Mouse (Mus musculus) forebrain, postnatal 0 days (tissue): ENCODE measurements around the gene Gpr146. TPM values are rescaled to one million over a fixed set of nuclear protein-coding genes. Genes with fewer than 3 reads are reported as not detected.

ENCODE experiments used
- ATAC-seq: fragments of 200-750 bp; cut with Nextera tagmentation; 2 replicates; pipeline ENCODE4 v1.8.0; 2017; ENCODE audit warnings: mild to moderate bottlenecking, moderate library complexity
- DNase-seq: peaks from one replicate; pipeline ENCODE4 v3.0.0-alpha.2; 2015
- H3K27ac ChIP-seq: fragments of 300-500 bp; sonication (generic); 2 replicates; pipeline ENCODE4 v1.5.1; 2014; ENCODE audit warnings: low read depth, mild to moderate bottlenecking, antibody characterized with exemption, low read length, moderate library complexity, mixed read lengths
- H3K27me3 ChIP-seq: fragments of 300-500 bp; sonication (generic); 2 replicates; pipeline ENCODE4 v1.6.1; 2014; ENCODE audit warnings: mild to moderate bottlenecking, low read length, mixed read lengths; ENCODE audit not compliant: insufficient read depth
- H3K36me3 ChIP-seq: fragments of 300-500 bp; sonication (generic); 2 replicates; pipeline ENCODE4 v1.6.1; 2014; ENCODE audit warnings: mild to moderate bottlenecking, moderate library complexity; ENCODE audit not compliant: insufficient read depth
- H3K4me1 ChIP-seq: fragments of 300-500 bp; sonication (generic); 2 replicates; pipeline ENCODE4 v1.6.1; 2014; ENCODE audit warnings: antibody characterized with exemption; ENCODE audit not compliant: insufficient read depth
- H3K4me2 ChIP-seq: fragments of 300-500 bp; sonication (generic); 2 replicates; pipeline ENCODE4 v1.6.1; 2014; ENCODE audit warnings: low read depth, mild to moderate bottlenecking, moderate library complexity
- H3K4me3 ChIP-seq: fragments of 300-500 bp; sonication (generic); 2 replicates; pipeline ENCODE4 v1.5.1; 2014; ENCODE audit warnings: low read depth, low read length, mixed read lengths
- H3K9ac ChIP-seq: fragments of 300-500 bp; sonication (generic); 2 replicates; pipeline ENCODE4 v1.6.1; 2014; ENCODE audit warnings: mild to moderate bottlenecking
- H3K9me3 ChIP-seq: fragments of 300-500 bp; sonication (generic); 2 replicates; pipeline ENCODE4 v1.6.1; 2016; ENCODE audit warnings: low read length
- CTCF ChIP-seq: sonication (generic); IDR thresholded peaks from 2 replicates; pipeline ENCODE4 v1.5.1; 2016; ENCODE audit warnings: antibody characterized with exemption, control low read depth, low read depth
- WGBS: fragments of 180-500 bp; shearing (Covaris S2); extraction: QIAGEN DNeasy Blood & Tissue Kit; methylation state at CpG from one replicate; pipeline ENCODE4 v1.1.7; 2014; 5-methylcytosine and 5-hydroxymethylcytosine counted together
- polyA plus RNA-seq: library from polyadenylated mRNA; unstranded; fragments of >200 nt; fragmentation: Nextera tagmentation; extraction: Ambion mirVana; gene quantifications from 2 replicates; pipeline ENCODE4 v1.2.1, GENCODE M21; 2015
- total RNA-seq: library from RNA; depleted of rRNA; stranded (reverse); fragments of >200 nt; gene quantifications from 2 replicates; pipeline ENCODE4 v1.2.3, GENCODE M21; 2014

Gpr146 gene
- total and polyA plus RNA-seq, 2 experiments from 2014 or later = 2.8 to 3.2 TPM

DNA sequence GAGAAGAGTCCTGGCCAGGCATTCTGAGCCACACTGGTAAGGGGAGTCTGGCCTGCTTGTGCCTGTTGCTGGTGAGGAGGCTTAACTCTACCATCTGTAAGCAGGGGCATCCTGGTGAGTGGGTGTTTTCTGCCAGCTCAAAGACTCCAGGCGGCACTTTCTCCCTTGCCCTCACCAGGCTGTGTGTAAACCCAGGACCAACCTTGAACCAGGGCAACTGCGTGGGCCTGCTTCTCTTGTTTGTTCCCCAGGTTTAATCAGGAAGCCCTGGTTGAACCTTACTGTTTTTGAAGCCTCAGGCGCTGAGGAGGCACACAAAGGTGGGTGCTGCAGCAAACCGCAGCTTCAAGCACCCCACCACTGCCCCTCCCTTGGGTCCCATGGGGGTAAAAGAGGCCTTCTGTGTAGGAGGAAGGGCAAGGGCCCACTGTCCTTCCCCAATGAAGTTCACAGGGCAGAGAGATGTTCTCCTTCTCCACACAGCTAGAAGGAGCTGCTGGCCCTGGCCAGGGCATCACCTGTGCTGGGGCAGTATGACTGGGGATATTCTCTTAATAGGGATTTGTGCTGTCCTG lies 9.5 kb upstream of the Gpr146 start:
- H3K4me2 ChIP-seq = no peak overlapping the region
- peaks cover 5% of the 10 kb centered on the region for H3K36me3 ChIP-seq
- TF ChIP-seq CTCF = no peak
- H3K9ac ChIP-seq = no peak overlapping the region
- WGBS = 91% methylated on average over 4 of the region's 4 CpGs
- no peak overlapping the region for H3K27ac ChIP-seq
- DNase-seq = no peak
- no peak overlapping the region for H3K4me3 ChIP-seq
- H3K4me1 ChIP-seq = 0 out of 2 replicates have a peak, but pooled peaks cover 5% of the 10 kb centered on the region
- no peaks in the 10 kb centered on the region for H3K9me3 ChIP-seq
- no peaks in the 10 kb centered on the region for H3K27me3 ChIP-seq
- no peak for ATAC-seq

- no peaks in the 10 kb centered on the region for H3K9me3 ChIP-seq
- 82% methylated on average over 11 of the region's 11 CpGs for WGBS
- ATAC-seq (no peak), DNase-seq (no peak)
- no peak for TF ChIP-seq CTCF
- no peak overlapping the region for H3K27ac ChIP-seq
- H3K36me3 ChIP-seq = peaks cover under 1% of the 10 kb centered on the region; the same call in 1 of the 2 replicates
- H3K4me1 ChIP-seq = 0 out of 2 replicates have a peak, but pooled peaks cover 5% of the 10 kb centered on the region
- no peak overlapping the region for H3K4me3 ChIP-seq
- no peak overlapping the region for H3K4me2 ChIP-seq
- H3K9ac ChIP-seq = no peak overlapping the region
- H3K27me3 ChIP-seq = no peaks in the 10 kb centered on the region
Measured at GRCm38 (mm10) chr5:139368638-139369320, 8.7 kb upstream of the Gpr146 start.

DNA sequence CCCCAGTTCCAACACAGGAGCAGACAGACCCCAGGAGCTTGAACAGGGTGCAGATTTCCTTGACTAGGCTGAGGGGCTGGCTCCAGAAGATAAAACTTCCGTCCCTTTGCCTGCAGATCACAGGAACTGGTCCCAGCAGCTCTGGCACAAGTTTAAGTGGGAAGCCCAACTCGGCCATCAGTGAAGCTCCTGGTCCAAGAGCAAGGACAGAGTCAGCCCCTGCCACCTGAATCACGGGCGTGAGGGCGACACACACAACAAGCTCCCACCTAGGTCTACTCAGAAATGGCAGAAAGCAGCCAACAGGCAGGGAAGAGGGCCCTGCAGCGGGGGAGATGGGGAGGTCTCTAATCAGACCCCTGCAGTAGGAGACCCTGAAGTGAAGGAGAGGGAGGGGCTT lies 7.2 kb upstream of the Gpr146 start:
- Histone ChIP-seq H3K4me1 (0 out of 2 replicates have a peak, but pooled peaks cover 5% of the 10 kb centered on the region), H3K27ac (no peak overlapping the region), H3K36me3 (no peaks in the 10 kb centered on the region), H3K27me3 (no peaks in the 10 kb centered on the region), H3K4me2 (no peak overlapping the region), H3K9me3 (no peaks in the 10 kb centered on the region), H3K9ac (no peak overlapping the region), H3K4me3 (no peak overlapping the region)
- no peak for TF ChIP-seq CTCF
- no peak for DNase-seq
- no peak for ATAC-seq
- 83% methylated on average over 6 of the region's 6 CpGs for WGBS

DNA sequence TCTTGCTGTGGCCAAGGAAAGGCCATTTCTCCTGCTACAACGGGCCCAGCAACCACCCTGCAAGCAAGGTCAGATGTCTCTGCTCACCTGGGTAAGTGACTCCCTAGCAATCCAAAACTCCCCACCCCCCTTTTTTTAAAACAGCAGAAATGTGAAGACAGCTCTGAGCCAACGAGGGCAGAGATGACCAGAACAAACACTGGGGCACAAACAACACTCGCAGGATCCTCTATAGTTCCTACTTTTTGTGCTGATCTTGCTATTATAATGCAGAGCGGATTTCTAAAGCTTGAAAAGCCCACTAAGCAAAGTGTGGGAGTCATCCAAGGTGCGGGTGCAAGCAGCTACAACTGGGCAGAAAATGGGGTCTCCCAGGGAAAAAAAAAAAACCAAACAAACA lies 6.4 kb upstream of the Gpr146 start:
- ATAC-seq = no peak
- H3K4me2 ChIP-seq = peak overlapping the region; percentile 92
- H3K36me3 ChIP-seq = no peaks in the 10 kb centered on the region
- 0 out of 2 replicates have a peak overlapping the region, but pooled peaks have one; percentile 96 for H3K9ac ChIP-seq
- H3K27me3 ChIP-seq = no peaks in the 10 kb centered on the region
- H3K9me3 ChIP-seq = no peaks in the 10 kb centered on the region
- no peak for TF ChIP-seq CTCF
- H3K4me3 ChIP-seq = no peak overlapping the region; the same call in 1 of the 2 replicates
- 0 out of 2 replicates have a peak, but pooled peaks cover 5% of the 10 kb centered on the region for H3K4me1 ChIP-seq
- DNase-seq = no peak
- H3K27ac ChIP-seq = no peak overlapping the region; the same call in 1 of the 2 replicates
- WGBS = 56% methylated on average over 5 of the region's 5 CpGs

GRCm38 (mm10) chr5:139371631-139372401 lies 5.7 kb upstream of the Gpr146 start:
- peak; percentile 98 for ATAC-seq
- H3K4me2 ChIP-seq = peak overlapping the region; percentile 92
- H3K27me3 ChIP-seq = no peaks in the 10 kb centered on the region
- H3K36me3 ChIP-seq = no peaks in the 10 kb centered on the region
- no peaks in the 10 kb centered on the region for H3K9me3 ChIP-seq
- H3K27ac ChIP-seq = peak overlapping the region; percentile 85
- WGBS = 4% methylated on average over 39 of the region's 39 CpGs
- H3K4me1 ChIP-seq = 0 out of 2 replicates have a peak, but pooled peaks cover 5% of the 10 kb centered on the region
- DNase-seq = peak; percentile 94
- peak overlapping the region; percentile 73 for H3K4me3 ChIP-seq
- H3K9ac ChIP-seq = peak overlapping the region; percentile 96
- peak; percentile 37; the same call in 1 of the 2 replicates for TF ChIP-seq CTCF

DNA sequence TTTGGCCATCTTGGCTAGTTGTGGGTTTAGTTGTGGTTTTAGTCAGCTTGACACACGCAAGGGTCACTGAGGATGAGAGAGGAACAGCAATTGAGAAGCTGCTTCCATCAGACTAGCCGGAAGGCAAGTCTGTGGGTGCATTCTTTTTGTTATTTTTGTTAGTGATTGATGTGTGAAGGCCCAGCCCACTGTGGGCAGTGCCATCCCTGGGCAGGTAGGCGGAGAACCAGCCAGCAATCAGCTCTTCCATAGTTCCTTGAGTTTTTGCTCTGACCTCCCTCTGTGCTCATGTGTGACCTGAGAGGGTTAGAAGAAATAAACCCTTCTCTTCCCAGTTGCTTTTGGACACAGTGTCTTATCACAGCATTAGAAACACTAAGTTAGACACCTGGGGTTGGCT lies 4.4 kb upstream of the Gpr146 start:
- Histone ChIP-seq H3K27me3 (no peaks in the 10 kb centered on the region), H3K27ac (no peak overlapping the region), H3K36me3 (no peaks in the 10 kb centered on the region), H3K9me3 (no peaks in the 10 kb centered on the region), H3K4me3 (no peak overlapping the region), H3K4me1 (0 out of 2 replicates have a peak, but pooled peaks cover 5% of the 10 kb centered on the region), H3K9ac (no peak overlapping the region), H3K4me2 (no peak overlapping the region)
- WGBS = 91% methylated on average over 3 of the region's 3 CpGs
- ATAC-seq (no peak), DNase-seq (no peak)
- TF ChIP-seq CTCF = no peak
